Mouse (Mus musculus) gastrocnemius, postnatal 10 days (tissue): Measurements from ENCODE around the gene Cxcr6. TPM values are rescaled to one million over a fixed set of nuclear protein-coding genes. Genes with fewer than 3 reads are reported as not detected.
"Not testable (repeated sequence)": the region's sequence is repeated elsewhere in the genome, so short reads cannot be mapped to it uniquely, and the experiment has no call there.

Source experiments
- DNase-seq: peaks from one replicate; pipeline ENCODE4 v3.0.0; 2021; ENCODE audit warnings: mixed read lengths
- long read RNA-seq, 2 experiments: library from polyadenylated mRNA; stranded (forward); transcript quantifications; one replicate each; pipeline ENCODE4 v2.0.0; 2021
- total RNA-seq, 2 experiments: library from RNA; stranded (reverse); gene quantifications; 2 replicates each; pipeline ENCODE4 v1.2.3; 2021

The Cxcr6 gene
- total RNA-seq = not detected
- long read RNA-seq, experiment 1 = 0 reads
- long read RNA-seq, experiment 2 = 0 reads

DNA sequence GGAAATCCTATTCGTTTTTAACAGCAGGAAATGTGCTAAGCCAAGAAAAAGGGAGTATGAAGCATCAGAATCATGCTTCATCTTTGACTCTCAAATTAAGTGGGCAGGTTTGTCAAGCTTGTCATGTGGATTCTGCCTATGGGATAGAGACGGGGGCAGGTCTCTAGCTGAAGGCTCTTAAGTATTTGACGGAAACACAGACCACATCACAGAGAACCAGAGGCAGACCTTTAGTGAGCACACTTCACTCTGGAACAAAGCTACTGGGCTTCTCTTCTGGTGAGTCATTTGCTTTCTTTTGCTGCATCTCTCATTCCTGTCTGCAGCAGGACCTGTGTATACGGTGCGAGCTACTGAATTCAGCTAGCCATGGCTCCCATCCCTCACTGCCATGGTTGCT, at the start of gene Cxcr6:
Gene Cxcr6 (plus strand): TSS at position 209 of the 400 bp plus-strand sequence.
- no peak for DNase-seq

GRCm38 (mm10) chr9:123756752-123757151, 49.5 kb upstream of the Cxcr6 start:
- no peak for DNase-seq

DNA sequence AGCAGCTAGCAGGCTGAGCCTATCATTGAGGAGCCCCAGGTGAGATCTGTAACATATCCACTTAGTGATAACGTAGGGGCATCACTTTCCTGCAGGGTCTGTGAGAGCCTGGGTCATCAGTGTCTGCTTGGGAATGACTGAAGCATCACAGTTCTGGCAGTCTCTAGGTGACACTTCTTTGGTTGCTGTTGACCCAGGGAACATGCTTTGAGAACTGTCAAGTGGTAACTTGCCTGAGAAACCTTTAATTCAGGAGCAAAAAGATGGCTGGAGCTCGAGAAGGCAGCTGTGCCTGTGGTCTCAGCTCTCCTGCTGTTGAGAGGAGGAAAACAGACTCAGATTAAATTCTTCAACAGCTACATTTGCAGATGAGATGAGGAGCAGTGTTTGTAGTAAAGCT, 48.9 kb upstream of the Cxcr6 start:
- DNase-seq = no peak

DNA sequence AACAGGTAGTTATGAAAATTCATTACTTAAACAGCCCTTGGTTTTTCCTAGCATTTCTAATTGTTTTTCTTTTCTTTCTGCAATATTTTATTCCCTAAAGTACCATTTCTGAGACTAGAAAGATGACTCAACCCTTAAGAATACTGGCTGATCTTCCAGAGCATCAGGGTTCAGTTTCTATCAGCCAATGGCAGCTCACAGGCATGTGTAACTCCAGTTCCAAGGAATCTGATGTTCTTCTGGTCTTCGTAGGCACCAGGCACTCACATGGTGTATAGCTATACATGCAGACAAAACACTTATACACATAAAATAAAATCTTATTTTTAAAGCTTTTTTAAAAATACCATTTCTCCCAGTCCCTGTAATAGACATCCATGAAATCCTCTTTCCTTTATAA, 48.1 kb upstream of the Cxcr6 start:
- DNase-seq = no peak

DNA sequence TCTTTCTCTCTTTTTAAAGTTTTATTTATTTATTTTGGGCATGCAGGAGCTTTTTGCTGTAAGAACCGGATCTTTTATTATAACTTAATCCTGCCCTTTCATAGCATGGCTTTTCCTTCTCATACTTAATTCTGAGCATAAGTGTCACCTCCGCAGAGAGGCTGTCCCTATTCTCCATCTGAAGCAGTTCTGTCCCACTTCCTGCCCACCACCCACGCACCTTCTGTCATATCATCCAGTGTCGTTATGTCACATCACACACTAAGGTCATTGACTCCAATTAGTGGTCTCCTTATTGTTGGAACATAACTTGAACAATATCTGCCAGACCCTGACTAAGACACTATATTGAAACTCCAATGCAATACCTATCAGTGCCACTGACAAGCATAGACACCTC, 47.6 kb upstream of the Cxcr6 start:
- DNase-seq = no peak

DNA sequence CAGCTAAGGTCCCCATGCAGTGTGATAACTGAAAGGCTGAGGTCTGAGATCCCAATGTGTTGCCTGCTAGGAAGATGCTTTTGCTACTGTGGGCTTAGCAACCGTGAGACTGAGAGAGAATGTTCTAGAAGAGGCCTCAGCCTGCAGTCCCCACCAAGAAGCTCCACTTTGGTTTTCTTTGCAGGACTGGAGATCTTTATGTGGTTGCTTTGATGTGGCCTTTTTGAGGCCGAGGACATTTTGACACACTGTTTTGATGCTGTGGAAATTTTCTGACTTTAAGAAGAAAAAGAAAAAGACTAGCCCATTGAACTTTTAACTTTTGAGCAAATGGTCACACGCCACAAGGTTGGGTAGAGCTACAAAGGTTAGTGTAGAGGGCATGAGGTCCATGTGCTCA, 45.5 kb upstream of the Cxcr6 start:
- DNase-seq = no peak

GRCm38 (mm10) chr9:123762886-123763285, 43.4 kb upstream of the Cxcr6 start:
- no peak for DNase-seq

DNA sequence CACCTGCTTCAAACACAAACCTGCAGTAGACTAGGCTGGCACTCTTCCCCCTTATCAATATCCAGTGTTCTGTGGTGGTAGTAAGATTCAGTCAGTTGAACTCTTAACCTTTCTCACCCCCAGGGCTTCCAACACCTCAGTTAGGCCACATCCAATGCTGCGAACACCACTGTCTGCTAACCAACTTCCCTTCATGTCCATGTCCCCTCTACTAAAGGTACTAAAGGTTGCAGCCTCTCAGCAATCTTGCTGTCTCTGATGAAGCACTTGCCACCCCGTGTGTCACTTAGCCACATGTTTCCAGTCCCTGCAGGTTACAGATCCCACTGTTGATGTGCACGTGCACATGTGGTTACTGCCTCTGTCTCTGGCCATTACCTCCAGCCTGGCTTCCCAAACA, 42.5 kb upstream of the Cxcr6 start:
- DNase-seq = no peak

- DNase-seq = no peak
Measured at GRCm38 (mm10) chr9:123766996-123767395, 39.3 kb upstream of the Cxcr6 start.

GRCm38 (mm10) chr9:123768443-123768842, 37.8 kb upstream of the Cxcr6 start:
- DNase-seq = no peak

- no peak for DNase-seq
Measured at GRCm38 (mm10) chr9:123769532-123769931, 36.7 kb upstream of the Cxcr6 start.

DNA sequence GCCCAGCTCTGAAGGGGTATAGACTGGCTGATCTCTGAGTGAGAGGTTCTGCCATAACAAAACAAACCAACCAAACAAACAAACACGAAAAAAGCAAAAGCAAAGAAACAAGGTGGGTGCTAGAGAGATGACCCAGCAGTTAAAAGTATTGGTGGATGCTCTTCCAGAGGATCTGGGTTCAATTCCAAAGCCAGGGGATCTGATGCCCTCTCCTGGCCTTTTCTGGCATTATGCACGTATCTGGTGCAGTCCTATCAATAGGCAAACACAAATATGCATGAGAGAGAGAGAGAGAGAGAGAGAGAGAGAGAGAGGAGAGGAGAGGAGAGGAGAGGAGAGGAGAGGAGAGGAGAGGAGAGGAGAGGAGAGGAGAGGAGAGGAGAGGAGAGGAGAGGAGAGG, 33.0 kb upstream of the Cxcr6 start:
- DNase-seq = not testable (repeated sequence)

DNA sequence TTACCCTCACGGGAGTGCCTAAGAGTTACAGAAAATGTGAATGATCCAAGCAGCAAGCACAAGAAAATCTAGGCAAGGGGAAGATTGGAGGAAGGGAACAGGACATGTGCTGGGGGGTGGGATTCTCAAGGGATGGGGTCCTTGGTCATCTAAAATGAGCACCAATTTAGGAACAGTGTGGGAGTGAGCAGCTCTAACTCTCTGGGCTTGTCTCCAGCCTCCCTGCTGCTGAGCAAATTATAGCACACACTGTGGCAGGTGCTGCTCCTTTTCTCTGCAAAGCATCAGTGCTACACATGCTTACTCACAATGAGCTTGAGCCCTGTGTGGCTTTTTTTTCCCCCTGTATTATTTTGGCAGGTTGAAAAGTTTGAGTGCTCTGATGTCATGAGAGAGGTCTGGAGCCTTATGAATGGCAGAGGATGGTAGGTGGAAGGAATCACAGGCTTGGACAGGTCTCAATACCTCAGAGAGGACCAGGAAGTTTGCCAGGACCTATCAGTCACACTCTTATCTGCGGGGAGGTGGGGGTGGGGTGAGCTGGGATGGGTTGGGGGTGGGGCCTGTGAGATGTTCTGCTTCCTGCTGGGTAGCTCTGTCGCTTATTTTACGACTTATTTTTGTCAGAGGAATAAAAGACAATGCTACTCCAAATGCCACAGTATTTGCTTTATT, 17.3 kb upstream of the Cxcr6 start:
- no peak for DNase-seq

DNA sequence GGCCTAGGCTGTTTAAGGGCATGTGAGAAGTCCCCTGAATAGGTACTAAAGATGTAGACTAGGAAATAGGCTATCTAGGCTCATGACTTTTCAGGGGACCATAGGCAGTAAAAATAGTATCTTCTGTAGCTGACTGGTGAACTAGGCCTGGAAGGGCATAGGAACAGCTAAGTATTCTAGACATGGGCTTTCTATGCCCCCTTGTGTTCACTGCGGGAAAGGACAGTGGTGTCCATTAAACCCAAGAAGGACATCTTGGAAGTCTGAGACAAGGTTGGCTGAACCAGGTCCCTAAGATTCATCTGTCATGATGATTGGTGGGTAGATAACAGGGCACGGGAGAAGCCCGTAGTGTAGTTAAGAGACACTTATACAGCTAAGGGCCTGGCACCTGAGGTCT, 10.1 kb upstream of the Cxcr6 start:
- DNase-seq = peak; percentile 14

GRCm38 (mm10) chr9:123801527-123801926, 4.7 kb upstream of the Cxcr6 start:
- no peak for DNase-seq

DNA sequence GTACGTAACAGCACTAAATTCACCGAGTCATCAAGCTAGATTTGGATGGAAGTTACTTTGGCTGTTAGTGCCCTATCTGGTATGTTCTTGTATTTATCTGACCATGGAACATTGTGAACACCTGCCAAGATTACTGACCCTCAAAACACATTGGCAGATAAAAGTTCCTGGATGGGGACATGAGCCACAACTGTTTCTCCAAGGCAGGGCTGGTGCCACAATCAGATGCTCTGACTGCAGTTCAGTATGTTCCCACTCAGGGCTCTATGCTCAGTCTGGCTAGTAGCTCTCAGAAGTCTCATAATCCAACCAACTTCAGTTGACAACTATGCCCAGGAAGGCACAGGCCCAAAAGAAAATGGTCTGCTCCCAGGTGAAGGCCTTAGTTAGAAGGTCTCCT, 3.9 kb upstream of the Cxcr6 start:
- DNase-seq = no peak

DNA sequence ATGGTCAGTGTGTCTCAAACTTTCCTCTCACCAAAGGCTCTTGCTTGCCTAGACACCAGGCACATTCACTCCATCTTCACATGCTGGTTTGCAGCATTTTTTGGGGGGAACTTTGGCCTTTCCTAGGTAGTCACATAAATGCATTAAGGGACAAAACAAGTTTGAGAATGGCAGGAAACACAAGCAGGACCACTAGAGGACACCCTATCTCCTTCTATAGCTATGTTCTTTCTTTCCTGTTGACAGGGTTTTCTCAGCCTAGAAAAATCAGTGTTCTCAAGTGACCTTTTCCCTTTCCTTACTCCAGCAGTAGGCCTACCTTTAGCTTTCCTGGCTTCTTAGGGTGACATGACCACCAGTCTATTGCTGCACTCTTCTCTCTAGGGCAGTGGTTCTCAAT, 3.4 kb upstream of the Cxcr6 start:
- DNase-seq = no peak

- no peak for DNase-seq
Measured at GRCm38 (mm10) chr9:123805241-123805640, 1.0 kb upstream of the Cxcr6 start.

DNA sequence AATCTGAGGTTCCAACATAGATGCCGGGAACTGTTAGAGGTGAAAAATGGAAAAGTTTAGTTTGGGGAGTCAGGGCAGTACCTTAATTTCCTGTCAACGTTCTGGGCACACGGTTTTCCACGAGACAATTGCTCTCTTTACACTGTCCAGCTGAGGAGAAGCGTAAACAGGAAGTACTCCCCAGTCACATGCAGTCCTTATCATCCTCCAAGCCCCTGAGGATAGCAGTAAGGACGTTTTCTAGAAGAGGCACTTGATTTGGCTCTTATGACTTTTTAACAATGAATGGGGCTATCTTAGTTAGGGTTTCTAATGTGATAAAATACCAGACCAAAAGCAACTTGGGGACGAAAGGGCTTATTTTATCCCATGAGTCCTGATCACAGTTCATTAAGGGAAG, 2.3 kb downstream of the Cxcr6 start:
- no peak for DNase-seq

DNA sequence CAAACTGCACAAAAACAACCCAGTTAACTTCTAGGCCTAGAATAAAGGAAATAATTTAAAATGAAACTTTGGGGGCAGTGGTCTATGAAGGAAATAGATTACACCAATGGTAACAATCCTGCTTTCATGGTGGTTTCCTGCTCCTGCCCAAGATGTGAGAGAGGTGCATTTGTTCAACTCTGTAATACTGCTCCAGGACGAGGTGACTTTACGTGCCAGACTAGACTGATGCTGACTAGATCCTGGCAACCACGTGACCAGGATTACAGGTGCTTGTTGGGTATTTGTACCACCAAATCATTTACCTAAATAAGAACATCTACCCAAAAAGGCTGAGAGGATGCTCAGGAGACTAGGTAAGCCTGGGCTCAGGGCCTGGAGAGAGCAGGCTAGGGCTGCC, 5.6 kb downstream of the Cxcr6 start:
- DNase-seq = no peak

GRCm38 (mm10) chr9:123814326-123814725, 8.1 kb downstream of the Cxcr6 start:
- DNase-seq = no peak

DNA sequence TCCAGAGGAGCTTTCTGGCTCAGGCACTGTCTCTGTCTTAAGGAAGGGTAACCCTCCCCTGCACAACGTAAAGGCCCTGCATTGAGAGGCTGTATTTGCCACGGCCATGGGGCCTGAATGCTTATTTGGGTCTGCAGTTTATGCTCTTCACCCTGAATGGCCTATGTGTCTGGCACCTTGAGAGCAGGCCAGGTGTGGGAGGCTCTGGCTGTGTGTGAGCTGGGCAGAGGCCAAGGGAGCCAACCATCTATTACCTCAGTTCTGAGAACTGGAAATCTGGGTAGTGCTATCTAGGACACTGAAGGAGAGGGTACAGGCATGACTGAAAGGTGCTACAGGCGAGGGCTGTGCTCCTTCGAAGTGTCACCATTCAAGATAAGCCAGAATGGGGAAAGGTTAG, 8.5 kb downstream of the Cxcr6 start:
- DNase-seq = no peak

DNA sequence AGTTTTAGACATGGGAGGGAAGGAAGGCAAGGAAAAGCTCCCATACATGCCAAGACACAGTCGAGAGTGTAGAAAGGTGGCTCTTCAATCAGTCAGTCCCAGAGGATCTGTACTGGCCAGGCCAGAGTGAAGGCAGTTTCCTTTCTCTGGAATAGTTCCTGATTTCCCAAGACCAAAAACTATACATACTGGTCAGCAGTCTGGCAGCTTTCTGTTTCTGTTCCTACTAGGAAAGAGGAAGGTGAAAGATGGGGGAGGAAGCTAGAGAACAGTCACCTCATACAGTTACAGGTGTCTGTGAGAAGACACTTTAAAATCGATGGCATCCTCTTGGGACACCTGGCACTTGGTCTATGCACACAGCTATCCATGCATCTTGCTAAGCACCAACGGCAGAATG, 9.2 kb downstream of the Cxcr6 start:
- no peak for DNase-seq

DNA sequence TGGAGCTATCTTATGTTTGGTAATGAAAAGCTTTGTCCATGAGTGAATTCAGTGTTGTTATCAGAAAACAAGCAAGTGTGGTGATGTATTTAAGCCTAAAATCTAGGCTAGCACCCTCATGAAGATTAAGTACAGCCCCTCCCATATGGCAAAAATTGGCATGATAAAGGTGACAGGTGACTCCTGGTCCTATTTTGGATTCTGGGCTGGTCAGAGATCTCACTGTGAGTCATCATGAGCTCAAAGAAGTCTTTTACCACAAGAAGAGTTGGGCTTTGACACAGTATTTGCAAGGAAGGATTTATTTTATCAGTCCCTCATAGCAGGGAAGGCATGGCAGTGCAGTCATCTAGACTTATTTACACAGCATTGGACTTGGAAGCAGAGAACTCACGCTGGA, 9.7 kb downstream of the Cxcr6 start:
- DNase-seq = no peak

GRCm38 (mm10) chr9:123818601-123819000, 12.3 kb downstream of the Cxcr6 start:
- no peak for DNase-seq
